Mouse (Mus musculus) erythroblast, embryonic 14.5 days (primary cell): ENCODE measurements around the gene Rap2b.

Experiments
- GATA1 ChIP-seq: IDR thresholded peaks from 2 replicates; pipeline ENCODE4 v1.6.1; 2012; ENCODE audit warnings: low read length, inconsistent platforms, mixed read lengths
- TAL1 ChIP-seq: IDR thresholded peaks from 3 replicates; pipeline ENCODE4 v1.6.1; 2012; ENCODE audit warnings: low read length, inconsistent platforms, mixed read lengths

DNA sequence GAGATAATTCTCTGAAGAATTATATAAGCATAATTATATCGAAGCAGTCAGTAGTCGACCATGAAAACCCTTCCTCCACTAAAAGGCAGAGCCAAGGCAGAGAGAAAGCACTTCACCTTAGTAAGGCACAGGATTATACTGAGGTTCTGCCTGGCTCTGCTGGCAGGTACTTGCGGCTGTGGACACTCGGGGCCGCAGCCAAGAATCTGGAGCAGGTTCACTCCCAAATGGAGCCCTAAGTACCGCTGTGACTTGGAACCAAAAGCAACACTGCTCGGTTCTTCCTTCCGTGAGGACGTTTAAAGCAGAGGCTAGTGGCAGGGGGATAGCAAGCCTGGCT lies 1.4 kb downstream of the Rap2b start:
- TF ChIP-seq TAL1 (no peak), GATA1 (no peak)
